Mouse (Mus musculus) cerebellum, adult 2 months (tissue): ENCODE data around the gene Pacrg. TPM values are rescaled to one million over a fixed set of nuclear protein-coding genes. Genes with fewer than 3 reads are reported as not detected.
A peak's percentile ranks its signal among the peaks of the same experiment; 100 is the strongest.

ENCODE experiments used
- DNase-seq, 2 experiments: peaks; one replicate each; pipeline ENCODE4 v3.0.0; 2021
- H3K27ac ChIP-seq: fragments of 200-500 bp; 2 replicates; pipeline ENCODE4 v1.5.1; 2012; ENCODE audit warnings: low read length, control low read depth, inconsistent platforms; ENCODE audit not compliant: insufficient read depth
- H3K27me3 ChIP-seq: fragments of 200-500 bp; 2 replicates; pipeline ENCODE4 v1.6.1; 2012; ENCODE audit warnings: inconsistent platforms, mild to moderate bottlenecking, low read length, moderate library complexity; ENCODE audit not compliant: control insufficient read depth, insufficient read depth
- H3K4me1 ChIP-seq: fragments of 200-500 bp; 2 replicates; pipeline ENCODE4 v1.6.1; 2011; ENCODE audit warnings: low read length; ENCODE audit not compliant: control insufficient read depth, insufficient read depth
- H3K4me3 ChIP-seq: fragments of 200-500 bp; replicated peaks from 2 replicates; pipeline ENCODE3; 2011; ENCODE audit warnings: mild to moderate bottlenecking, low read depth, low read length, control low read depth; ENCODE audit not compliant: insufficient read depth
- CTCF ChIP-seq: fragments of 200-500 bp; IDR thresholded peaks from 2 replicates; pipeline ENCODE4 v1.5.1; 2011; ENCODE audit warnings: low read depth, mild to moderate bottlenecking, control low read depth, low read length, moderate library complexity, borderline replicate concordance; ENCODE audit not compliant: insufficient read depth
- POLR2A ChIP-seq: fragments of 200-500 bp; IDR thresholded peaks from 2 replicates; pipeline ENCODE4 v1.6.1; 2011; ENCODE audit warnings: low read length, control low read depth, borderline replicate concordance; ENCODE audit not compliant: insufficient read depth
- WGBS: fragments of 180-500 bp; shearing (Covaris S2); methylation state at CpG from one replicate; pipeline ENCODE4 v1.1.7; 2018; 5-methylcytosine and 5-hydroxymethylcytosine counted together
- polyA plus RNA-seq: library from polyadenylated mRNA; depleted of rRNA; stranded (reverse); fragments of >200 nt; gene quantifications from 2 replicates; pipeline ENCODE4 v1.2.3, GENCODE M21; 2012

The Pacrg gene
- polyA plus RNA-seq, 1 experiment: 17.4 TPM

- no peak overlapping the region for H3K27ac ChIP-seq
- no peak for DNase-seq
- H3K4me3 ChIP-seq: no peak overlapping the region
- no peaks in the 10 kb centered on the region; the same call in 1 of the 2 replicates for H3K4me1 ChIP-seq
- no peak for TF ChIP-seq POLR2A
- TF ChIP-seq CTCF: no peak
- H3K27me3 ChIP-seq: no peaks in the 10 kb centered on the region
- 12% methylated on average over 3 of the region's 3 CpGs for WGBS
These were observed 333.2 kb downstream of the Pacrg start for GRCm38 (mm10) chr17:10506896-10507295.

GRCm38 (mm10) chr17:10501439-10501838, 338.7 kb downstream of the Pacrg start:
- DNase-seq: no peak
- H3K27me3 ChIP-seq: no peaks in the 10 kb centered on the region
- H3K27ac ChIP-seq: no peak overlapping the region
- 45% methylated on average over 2 of the region's 2 CpGs for WGBS
- TF ChIP-seq CTCF: no peak
- TF ChIP-seq POLR2A: no peak
- H3K4me1 ChIP-seq: no peaks in the 10 kb centered on the region
- no peak overlapping the region for H3K4me3 ChIP-seq

- WGBS: 76% methylated on average over 12 of the region's 12 CpGs
- no peak overlapping the region for H3K27ac ChIP-seq
- no peak for TF ChIP-seq POLR2A
- TF ChIP-seq CTCF: peak; percentile 15; the same call in 1 of the 2 replicates
- no peaks in the 10 kb centered on the region for H3K4me1 ChIP-seq
- no peak overlapping the region for H3K4me3 ChIP-seq
- no peaks in the 10 kb centered on the region for H3K27me3 ChIP-seq
- DNase-seq: no peak
These were observed 339.2 kb downstream of the Pacrg start for GRCm38 (mm10) chr17:10500795-10501432.

- WGBS: 94% methylated on average over 6 of the region's 6 CpGs
- Histone ChIP-seq H3K4me3 (no peak overlapping the region), H3K27me3 (no peaks in the 10 kb centered on the region), H3K4me1 (no peaks in the 10 kb centered on the region), H3K27ac (no peak overlapping the region)
- no peak for DNase-seq
- TF ChIP-seq POLR2A (no peak), CTCF (no peak)
These were observed 341.0 kb downstream of the Pacrg start for GRCm38 (mm10) chr17:10498935-10499655.

- Histone ChIP-seq H3K27me3 (no peaks in the 10 kb centered on the region), H3K27ac (no peak overlapping the region), H3K4me1 (no peaks in the 10 kb centered on the region), H3K4me3 (no peak overlapping the region)
- 46% methylated on average over 4 of the region's 4 CpGs for WGBS
- DNase-seq: no peak
- no peak for TF ChIP-seq CTCF
- no peak for TF ChIP-seq POLR2A
These were observed 342.2 kb downstream of the Pacrg start for GRCm38 (mm10) chr17:10497781-10498420.

GRCm38 (mm10) chr17:10496066-10496465, 344.0 kb downstream of the Pacrg start:
- 93% methylated on average over 8 of the region's 8 CpGs for WGBS
- TF ChIP-seq CTCF: no peak
- no peak for TF ChIP-seq POLR2A
- Histone ChIP-seq H3K4me1 (no peaks in the 10 kb centered on the region), H3K27me3 (no peaks in the 10 kb centered on the region), H3K27ac (peak overlapping the region; percentile 47; the same call in 1 of the 2 replicates), H3K4me3 (no peak overlapping the region)
- DNase-seq: no peak

- H3K27ac ChIP-seq: no peak overlapping the region
These were observed 344.5 kb downstream of the Pacrg start for GRCm38 (mm10) chr17:10495588-10495987.

GRCm38 (mm10) chr17:10493124-10493523, 347.0 kb downstream of the Pacrg start:
- Histone ChIP-seq H3K4me1 (no peaks in the 10 kb centered on the region), H3K4me3 (no peak overlapping the region), H3K27me3 (no peaks in the 10 kb centered on the region), H3K27ac (no peak overlapping the region; the same call in 1 of the 2 replicates)
- TF ChIP-seq CTCF (peak; percentile 50), POLR2A (no peak)
- 25% methylated on average over 3 of the region's 3 CpGs for whole genome bisulfite sequencing
- DNase-seq: peak in 1 of 2 experiments; percentile 42

More at GRCm38 (mm10) chr17:10495588-10495987, 344.5 kb downstream of the Pacrg start:
- H3K4me1 ChIP-seq: no peaks in the 10 kb centered on the region
- 56% methylated on average over 8 of the region's 8 CpGs for WGBS
- no peaks in the 10 kb centered on the region for H3K27me3 ChIP-seq
- H3K4me3 ChIP-seq: no peak overlapping the region
- DNase-seq: no peak
- TF ChIP-seq CTCF (no peak), POLR2A (no peak)
